Mouse (Mus musculus) CH12.LX (cell line): ENCODE data around the gene Fam129c. TPM values are rescaled to one million over a fixed set of nuclear protein-coding genes. Genes with fewer than 3 reads are reported as not detected.

ENCODE experiments used
- DNase-seq: peaks from one replicate; pipeline ENCODE4 v3.0.0-alpha.2; 2013; ENCODE audit errors: extremely low read depth
- H3K27ac ChIP-seq: 2 replicates; pipeline ENCODE4 v1.5.1; 2012; ENCODE audit warnings: low read depth, mild to moderate bottlenecking, control low read depth, moderate library complexity; ENCODE audit not compliant: insufficient read depth
- H3K27me3 ChIP-seq: replicated peaks from 2 replicates; pipeline ENCODE3; 2012; ENCODE audit warnings: inconsistent platforms
- H3K36me3 ChIP-seq, 2 experiments: replicated peaks in 1 of 2; 2 replicates each; pipeline versions ENCODE3 to v1.6.1; 2012; ENCODE audit warnings: inconsistent platforms in 1 of 2, low read length in 1 of 2, mild to moderate bottlenecking in 1 of 2, mixed read lengths in 1 of 2, moderate library complexity in 1 of 2; ENCODE audit not compliant: control insufficient read depth in 1 of 2, insufficient read depth in 1 of 2
- H3K4me1 ChIP-seq, 2 experiments: 2 replicates each; pipeline ENCODE4 v1.6.1; 2012; ENCODE audit warnings: inconsistent platforms in 1 of 2, moderate library complexity in 1 of 2; ENCODE audit not compliant: insufficient read depth in 2 of 2, control insufficient read depth in 1 of 2
- H3K4me2 ChIP-seq: 2 replicates; pipeline ENCODE4 v1.6.1; 2012; ENCODE audit warnings: low read depth, mild to moderate bottlenecking, control low read depth; ENCODE audit not compliant: poor library complexity, insufficient read depth, severe bottlenecking
- H3K4me3 ChIP-seq, 3 experiments: fragments of 150-350 bp in 1 of 3; sonication (generic) in 1 of 3; replicated peaks in 1 of 3; 2 replicates each; pipeline versions ENCODE3 to v1.5.1; 2011 to 2012; ENCODE audit warnings: low read depth in 2 of 3, low read length in 2 of 3, mild to moderate bottlenecking in 2 of 3, moderate library complexity in 2 of 3, control low read depth in 1 of 3, improper control_type of control experiment in 1 of 3, inconsistent platforms in 1 of 3, mixed read lengths in 1 of 3; ENCODE audit not compliant: poor library complexity in 1 of 3
- H3K79me2 ChIP-seq: replicated peaks from 2 replicates; pipeline ENCODE4 v1.6.1; 2012; ENCODE audit warnings: mild to moderate bottlenecking, moderate library complexity; ENCODE audit not compliant: control insufficient read depth, poor library complexity, insufficient read depth, severe bottlenecking; ENCODE audit errors: extremely low read depth
- H3K9ac ChIP-seq: 2 replicates; pipeline ENCODE4 v1.6.1; 2012; ENCODE audit warnings: low read depth, mild to moderate bottlenecking, control low read depth, moderate library complexity; ENCODE audit not compliant: insufficient read depth
- H3K9me3 ChIP-seq: replicated peaks from 2 replicates; pipeline ENCODE3; 2012; ENCODE audit warnings: low read length, inconsistent platforms, mixed read lengths
- BHLHE40 ChIP-seq: IDR thresholded peaks from 2 replicates; pipeline ENCODE4 v1.6.1; 2011; ENCODE audit warnings: mild to moderate bottlenecking, low read depth, low read length, improper control_type of control experiment
- CHD1 ChIP-seq: IDR thresholded peaks from 2 replicates; pipeline ENCODE4 v1.6.1; 2012; ENCODE audit warnings: low read depth, low read length, improper control_type of control experiment, inconsistent platforms
- CHD2 ChIP-seq: IDR thresholded peaks from 2 replicates; pipeline ENCODE4 v1.6.1; 2011; ENCODE audit warnings: low read length, improper control_type of control experiment
- E2F4 ChIP-seq: IDR thresholded peaks from 2 replicates; pipeline ENCODE4 v1.6.1; 2011; ENCODE audit warnings: low read depth, low read length, improper control_type of control experiment; ENCODE audit not compliant: insufficient replicate concordance
- ELF1 ChIP-seq: IDR thresholded peaks from 2 replicates; pipeline ENCODE4 v1.6.1; 2014; ENCODE audit warnings: low read depth, mild to moderate bottlenecking, inconsistent platforms, low read length, improper control_type of control experiment
- IRF4 ChIP-seq: IDR thresholded peaks from 2 replicates; pipeline ENCODE4 v1.6.1; 2014; ENCODE audit warnings: low read depth, mild to moderate bottlenecking, inconsistent platforms, low read length, improper control_type of control experiment
- JUND ChIP-seq: conservative IDR thresholded peaks from 2 replicates; pipeline ENCODE4 v1.6.1; 2011; ENCODE audit warnings: low read depth, low read length, improper control_type of control experiment
- MAFK ChIP-seq: IDR thresholded peaks from 2 replicates; pipeline ENCODE4 v1.6.1; 2011; ENCODE audit warnings: low read length, improper control_type of control experiment; ENCODE audit not compliant: insufficient replicate concordance
- MAZ ChIP-seq: IDR thresholded peaks from 2 replicates; pipeline ENCODE4 v1.6.1; 2012; ENCODE audit warnings: low read depth, mild to moderate bottlenecking, inconsistent platforms, low read length, improper control_type of control experiment, moderate library complexity
- MEF2A ChIP-seq: IDR thresholded peaks from 2 replicates; pipeline ENCODE4 v1.6.1; 2014; ENCODE audit warnings: low read depth, mild to moderate bottlenecking, inconsistent platforms, low read length, improper control_type of control experiment, borderline replicate concordance
- MXI1 ChIP-seq: IDR thresholded peaks from 2 replicates; pipeline ENCODE4 v1.6.1; 2011; ENCODE audit warnings: mild to moderate bottlenecking, low read depth, low read length, improper control_type of control experiment
- MYC ChIP-seq: IDR thresholded peaks from 2 replicates; pipeline ENCODE4 v1.6.1; 2011; ENCODE audit warnings: low read depth, mild to moderate bottlenecking, improper control_type of control experiment, low read length
- NELFE ChIP-seq: IDR thresholded peaks from 2 replicates; pipeline ENCODE4 v1.6.1; 2011; ENCODE audit warnings: low read depth, low read length, improper control_type of control experiment
- PAX5 ChIP-seq: IDR thresholded peaks from 2 replicates; pipeline ENCODE4 v1.6.1; 2012; ENCODE audit warnings: low read length, inconsistent platforms, mixed read lengths
- RCOR1 ChIP-seq: conservative IDR thresholded peaks from 2 replicates; pipeline ENCODE4 v1.6.1; 2012; ENCODE audit warnings: low read depth, mild to moderate bottlenecking, inconsistent platforms, low read length, improper control_type of control experiment
- SMC3 ChIP-seq: IDR thresholded peaks from 2 replicates; pipeline ENCODE4 v1.6.1; 2011; ENCODE audit warnings: low read depth, low read length, improper control_type of control experiment
- TBP ChIP-seq: conservative IDR thresholded peaks from 2 replicates; pipeline ENCODE4 v1.6.1; 2011; ENCODE audit warnings: low read depth, low read length, improper control_type of control experiment
- ZC3H11A ChIP-seq: IDR thresholded peaks from 2 replicates; pipeline ENCODE4 v1.6.1; 2012; ENCODE audit warnings: low read depth, mild to moderate bottlenecking, inconsistent platforms, low read length, improper control_type of control experiment
- ZMIZ1 ChIP-seq: IDR thresholded peaks from 2 replicates; pipeline ENCODE4 v1.6.1; 2012; ENCODE audit warnings: low read depth, mild to moderate bottlenecking, inconsistent platforms, low read length, improper control_type of control experiment
- dilution Hi-C: fragments of 300-500 bp; cut with MboI; formaldehyde crosslinking; loops from 2 replicates; pipeline ENCODE4 v1.14.3; 2020; ENCODE audit warnings: low sequenced_read_pairs; ENCODE audit not compliant: extremely low pct_unique_long_range_greater_than_20kb, extremely low pct_ligation_motif_present
- in situ Hi-C: fragments of 300-500 bp; cut with MboI; formaldehyde crosslinking; loops from 3 replicates; pipeline ENCODE4 v1.14.3; 2019; ENCODE audit warnings: low sequenced_read_pairs, low pct_ligation_motif_present, low pct_unique_long_range_greater_than_20kb, mixed read lengths
- polyA plus RNA-seq: library from polyadenylated mRNA; unstranded; fragments of >175 nt; gene quantifications from 2 replicates; pipeline ENCODE4 v1.2.1, GENCODE M21; 2012; ENCODE audit warnings: low read depth; ENCODE audit not compliant: insufficient read length
- total RNA-seq, 2 experiments: library from RNA; depleted of rRNA; stranded (reverse); fragments of 300-350 nt in 1 of 2; fragments of >200 nt in 1 of 2; gene quantifications; 2 replicates each; pipeline ENCODE4 v1.2.3; 2012 to 2014

Gene Fam129c
- total and polyA plus RNA-seq, 3 experiments: 89.2 to 98.6 (median 95.2) TPM

GRCm38 (mm10) chr8:71568387-71568937, 29.0 kb upstream of the Fam129c start, which contains the start of gene Slc27a1:
Gene Slc27a1, plus strand, starts transcription at chr8:71568882.
- Histone ChIP-seq H3K36me3 (no peaks in the 10 kb centered on the region), H3K4me2 (no peak within 1 kb of the TSS), H3K4me1 (peaks cover 5 to 13% of the 10 kb centered on the region in 2 experiments; a peak in 3 of 4 replicates), H3K79me2 (no peaks in the 10 kb centered on the region), H3K9me3 (peaks cover 16% of the 10 kb centered on the region), H3K9ac (no peak within 1 kb of the TSS), H3K4me3 (no peak within 1 kb of the TSS), H3K27ac (no peak within 1 kb of the TSS), H3K27me3 (peaks cover 3% of the 10 kb centered on the region)
- dilution Hi-C loops (no loop called here), in situ Hi-C loops (no loop called here)
- no peak for DNase-seq
- TF ChIP-seq ZMIZ1: no peak
- no peak for TF ChIP-seq MAFK
- no peak for TF ChIP-seq BHLHE40
- TF ChIP-seq JUND: no peak
- TF ChIP-seq PAX5: no peak
- no peak for TF ChIP-seq RCOR1
- no peak for TF ChIP-seq E2F4
- TF ChIP-seq MEF2A: no peak
- no peak for TF ChIP-seq ELF1
- TF ChIP-seq ZC3H11A: no peak
- no peak for TF ChIP-seq SMC3
- no peak for TF ChIP-seq CHD1
- no peak for TF ChIP-seq MXI1
- TF ChIP-seq TBP: no peak
- no peak for TF ChIP-seq CHD2
- no peak for TF ChIP-seq MYC
- no peak for TF ChIP-seq MAZ
- TF ChIP-seq IRF4: no peak

- DNase-seq: no peak
- Histone ChIP-seq H3K9ac (no peak overlapping the region), H3K27me3 (peaks cover 3% of the 10 kb centered on the region), H3K9me3 (peaks cover 14% of the 10 kb centered on the region), H3K27ac (no peak overlapping the region), H3K36me3 (no peaks in the 10 kb centered on the region), H3K4me3 (no peak overlapping the region), H3K4me2 (no peak overlapping the region)
- dilution Hi-C loops (no loop called here), in situ Hi-C loops (no loop called here)
- no peak for TF ChIP-seq NELFE
- TF ChIP-seq MXI1: no peak
- no peak for TF ChIP-seq ZC3H11A
- TF ChIP-seq, all 38 proteins: peak for 0
- Histone ChIP-seq H3K79me2 (no peaks in the 10 kb centered on the region), H3K4me1 (peaks cover 5 to 13% of the 10 kb centered on the region in 2 experiments; a peak in 3 of 4 replicates)
Observed at GRCm38 (mm10) chr8:71568941-71569340, 28.5 kb upstream of the Fam129c start.
